Mouse (Mus musculus) ES-Bruce4 (cell line): ENCODE data around the gene Jtb. TPM values are rescaled to one million over a fixed set of nuclear protein-coding genes. Genes with fewer than 3 reads are reported as not detected.
A peak's percentile ranks its signal among the peaks of the same experiment; 100 is the strongest.

Experiments used
- H3K27ac ChIP-seq: 2 replicates; pipeline ENCODE4 v1.5.1; 2012; ENCODE audit warnings: low read length, inconsistent platforms; ENCODE audit not compliant: insufficient read depth
- H3K27me3 ChIP-seq: 2 replicates; pipeline ENCODE4 v1.6.1; 2012; ENCODE audit warnings: mild to moderate bottlenecking, low read length, inconsistent platforms; ENCODE audit not compliant: control insufficient read depth, poor library complexity, insufficient read depth, severe bottlenecking
- H3K36me3 ChIP-seq: 2 replicates; pipeline ENCODE4 v1.6.1; 2012; ENCODE audit warnings: inconsistent platforms, mild to moderate bottlenecking, low read length, moderate library complexity; ENCODE audit not compliant: control insufficient read depth, poor library complexity, insufficient read depth, severe bottlenecking
- H3K4me1 ChIP-seq: one replicate; pipeline ENCODE4 v1.8.1; 2011; ENCODE audit warnings: low read length; ENCODE audit not compliant: control insufficient read depth, insufficient read depth
- H3K4me3 ChIP-seq: 2 replicates; pipeline ENCODE4 v1.5.1; 2011; ENCODE audit warnings: low read depth, mild to moderate bottlenecking, low read length
- H3K9ac ChIP-seq: 2 replicates; pipeline ENCODE4 v1.6.1; 2012; ENCODE audit warnings: low read depth, mild to moderate bottlenecking, inconsistent platforms; ENCODE audit not compliant: poor library complexity, severe bottlenecking
- H3K9me3 ChIP-seq: replicated peaks from 2 replicates; pipeline ENCODE4 v1.6.1; 2012; ENCODE audit warnings: mild to moderate bottlenecking, low read length, inconsistent platforms; ENCODE audit not compliant: control insufficient read depth, poor library complexity, insufficient read depth, severe bottlenecking
- CTCF ChIP-seq: IDR thresholded peaks from one replicate; pipeline ENCODE4 v1.8.1; 2011; ENCODE audit warnings: low read depth, low read length
- EP300 ChIP-seq: IDR thresholded peaks from 2 replicates; pipeline ENCODE4 v1.6.1; 2011; ENCODE audit warnings: low read depth, low read length; ENCODE audit not compliant: insufficient read depth
- POLR2A ChIP-seq: IDR thresholded peaks from one replicate; pipeline ENCODE4 v1.8.1; 2011; ENCODE audit warnings: low read length; ENCODE audit not compliant: insufficient read depth
- polyA plus RNA-seq: library from polyadenylated mRNA; stranded (reverse); fragments of >200 nt; gene quantifications from 2 replicates; pipeline ENCODE4 v1.2.4, GENCODE M21; 2011; ENCODE audit warnings: low read depth; ENCODE audit not compliant: missing spikeins, insufficient read depth, insufficient read length

Jtb gene
- polyA plus RNA-seq, 1 experiment = 23.7 TPM

DNA sequence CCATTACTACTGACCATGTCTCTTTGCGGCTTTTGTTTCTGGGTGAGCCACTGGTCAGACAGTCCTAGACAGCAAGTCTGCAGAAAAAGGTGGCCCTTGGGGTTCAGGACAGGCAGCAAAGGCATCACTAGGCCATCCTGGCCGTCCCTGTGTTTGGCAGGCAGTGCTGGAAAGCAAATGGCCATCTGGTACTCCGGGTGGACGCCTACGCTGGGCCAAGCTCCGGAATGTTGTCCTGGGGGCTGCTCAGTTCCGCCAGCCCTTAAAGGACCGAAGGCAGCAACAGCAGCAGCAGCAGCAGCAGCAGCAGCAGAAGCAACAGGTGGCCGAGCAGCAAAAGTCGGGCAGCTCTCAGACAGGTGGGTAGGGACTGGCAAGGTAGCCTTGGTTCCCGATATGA, 43.9 kb downstream of the Jtb start:
- peaks cover 4% of the 10 kb centered on the region; the same call in 1 of the 2 replicates for H3K36me3 ChIP-seq
- no peaks in the 10 kb centered on the region for H3K9me3 ChIP-seq
- no peak overlapping the region for H3K9ac ChIP-seq

DNA sequence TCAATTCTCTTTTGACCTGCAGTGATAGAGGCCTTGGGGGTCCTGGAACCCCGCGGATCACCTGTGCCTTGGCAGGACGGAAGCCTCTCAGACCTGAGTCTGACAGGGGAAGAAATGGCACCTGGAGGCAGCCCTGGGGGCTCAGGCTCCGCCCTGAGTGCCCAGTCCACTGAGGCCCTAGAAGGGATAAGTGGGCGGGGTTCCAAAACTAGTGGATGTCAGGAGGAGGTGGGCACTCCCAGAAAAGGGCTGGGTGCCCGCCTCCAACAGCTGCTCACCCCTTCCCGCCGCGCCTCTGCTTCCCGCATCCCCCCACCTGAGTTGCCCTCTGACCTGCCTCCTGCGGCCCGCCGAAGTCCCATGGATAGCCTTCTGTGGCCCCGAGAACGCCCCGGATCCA, 45.5 kb downstream of the Jtb start:
- no peak overlapping the region for H3K27ac ChIP-seq
- H3K9me3 ChIP-seq = no peaks in the 10 kb centered on the region
- peaks cover 4% of the 10 kb centered on the region; the same call in 1 of the 2 replicates for H3K36me3 ChIP-seq
- no peak for TF ChIP-seq POLR2A
- TF ChIP-seq CTCF = no peak
- TF ChIP-seq EP300 = no peak
- H3K4me3 ChIP-seq = 0 out of 2 replicates have a peak overlapping the region, but pooled peaks have one; percentile 13
- H3K27me3 ChIP-seq = no peaks in the 10 kb centered on the region
- H3K9ac ChIP-seq = peak overlapping the region; percentile 27; the same call in 1 of the 2 replicates
- H3K4me1 ChIP-seq = no peaks in the 10 kb centered on the region

More for the DNA sequence above, 43.9 kb downstream of the Jtb start:
- Histone ChIP-seq H3K4me1 (no peaks in the 10 kb centered on the region), H3K27ac (no peak overlapping the region), H3K27me3 (no peaks in the 10 kb centered on the region), H3K4me3 (no peak overlapping the region)
- TF ChIP-seq CTCF (no peak), EP300 (no peak), POLR2A (no peak)

- H3K27ac ChIP-seq = no peak overlapping the region
- H3K36me3 ChIP-seq = peaks cover 4% of the 10 kb centered on the region; the same call in 1 of the 2 replicates
Measured at GRCm38 (mm10) chr3:90277793-90278192, 46.4 kb downstream of the Jtb start.

GRCm38 (mm10) chr3:90278211-90278610, 46.8 kb downstream of the Jtb start:
- H3K36me3 ChIP-seq = peaks cover 4% of the 10 kb centered on the region; the same call in 1 of the 2 replicates

More at GRCm38 (mm10) chr3:90277793-90278192, 46.4 kb downstream of the Jtb start:
- H3K27me3 ChIP-seq = no peaks in the 10 kb centered on the region
- no peak overlapping the region for H3K9ac ChIP-seq
- H3K4me1 ChIP-seq = no peaks in the 10 kb centered on the region
- TF ChIP-seq EP300 (no peak), POLR2A (no peak), CTCF (no peak)
- H3K4me3 ChIP-seq = no peak overlapping the region
- H3K9me3 ChIP-seq = no peaks in the 10 kb centered on the region

GRCm38 (mm10) chr3:90279216-90279615, 47.8 kb downstream of the Jtb start:
- Histone ChIP-seq H3K4me1 (no peaks in the 10 kb centered on the region), H3K27ac (no peak overlapping the region), H3K9me3 (no peaks in the 10 kb centered on the region), H3K9ac (no peak overlapping the region), H3K4me3 (no peak overlapping the region), H3K36me3 (peaks cover 4% of the 10 kb centered on the region; the same call in 1 of the 2 replicates), H3K27me3 (no peaks in the 10 kb centered on the region)
- TF ChIP-seq EP300 (no peak), CTCF (no peak)

More at GRCm38 (mm10) chr3:90278211-90278610, 46.8 kb downstream of the Jtb start:
- Histone ChIP-seq H3K4me1 (no peaks in the 10 kb centered on the region), H3K9me3 (no peaks in the 10 kb centered on the region), H3K9ac (no peak overlapping the region), H3K4me3 (no peak overlapping the region), H3K27ac (no peak overlapping the region), H3K27me3 (no peaks in the 10 kb centered on the region)
- TF ChIP-seq POLR2A = no peak

- Histone ChIP-seq H3K36me3 (peaks cover 4% of the 10 kb centered on the region; the same call in 1 of the 2 replicates), H3K27me3 (no peaks in the 10 kb centered on the region), H3K27ac (no peak overlapping the region)
Measured at GRCm38 (mm10) chr3:90279743-90280142, 48.3 kb downstream of the Jtb start.

More at GRCm38 (mm10) chr3:90279743-90280142, 48.3 kb downstream of the Jtb start:
- no peak for TF ChIP-seq EP300
- no peak for TF ChIP-seq POLR2A
- TF ChIP-seq CTCF = no peak
- no peak overlapping the region for H3K4me3 ChIP-seq
- H3K9ac ChIP-seq = no peak overlapping the region
- H3K4me1 ChIP-seq = no peaks in the 10 kb centered on the region
- H3K9me3 ChIP-seq = no peaks in the 10 kb centered on the region
